12 mouse cellular contexts compared by ENCODE assay signal in genomic region chr12:86981180-86981579, GRCm38 (mm10). TPM values are rescaled to one million over a fixed set of nuclear protein-coding genes. Genes with fewer than 3 reads are reported as not detected.
A peak's percentile ranks its signal among the peaks of the same experiment; 100 is the strongest.
DNase-seq lines count a peak whose midpoint lies in the region; ATAC-seq and TF ChIP-seq lines count a peak whose summit lies in the region.
"Had no signal": no experiment of that assay in that cellular context is flagged by ENCODE, and none has a peak within 500 bp of the region (broad histone marks: within the 10 kb centered on the region; RNA-seq: fewer than 3 reads in every experiment).

No protein-coding gene starts in this region.

- no peaks in the 10 kb centered on the region for H3K9me3 ChIP-seq in heart, postnatal 0 days (replicated peaks; ENCODE audit: control insufficient read depth, low read length)
- no peaks in the 10 kb centered on the region for H3K9me3 ChIP-seq in midbrain, embryonic 10.5 days (replicated peaks)
- H3K9me3 ChIP-seq: neural tube, embryonic 15.5 days had no signal

- no peak overlapping the region for H3K27ac ChIP-seq in heart, postnatal 0 days (ENCODE audit: low read depth)
- H3K27ac ChIP-seq in midbrain, embryonic 10.5 days (replicated peaks) = no peak overlapping the region
- H3K27ac ChIP-seq: macrophage; neural tube, embryonic 15.5 days had no signal

- no peak overlapping the region for H3K4me2 ChIP-seq in heart, postnatal 0 days (ENCODE audit: low read depth, low read length)
- H3K4me2 ChIP-seq: neural tube, embryonic 15.5 days had no signal

- no peak for ATAC-seq in heart, postnatal 0 days (ENCODE audit: insufficient read depth, low read depth)
- ATAC-seq: intestine, embryonic 16.5 days had no signal

- DNase-seq in heart, postnatal 0 days (ENCODE audit: low spot score) = no peak
- no peak for DNase-seq in heart, adult 8-10 months (ENCODE audit: low spot score)
- DNase-seq in right cerebral cortex, postnatal 14 days = peak; percentile 57
- DNase-seq in right cerebral cortex, postnatal 36 days (ENCODE audit: low spot score in 2 of 2) = no peak
- DNase-seq in cerebellum, adult 9-11 months = peak; percentile 61
- no peak for DNase-seq in MN1 (ENCODE audit: low spot score)
- DNase-seq in frontal cortex, postnatal 36 days (ENCODE audit: low spot score in 2 of 2) = no peak
- DNase-seq in midbrain, embryonic 10.5 days (ENCODE audit: low spot score) = no peak
- DNase-seq: heart, adult 18-20 months had no signal

- WGBS in heart, postnatal 0 days = 34% methylated on average over 9 of the region's 9 CpGs
- 30% methylated on average over 9 of the region's 9 CpGs for WGBS in midbrain, embryonic 10.5 days

- H3K4me1 ChIP-seq in heart, postnatal 0 days (ENCODE audit: control insufficient read depth, insufficient read depth) = peaks cover 5% of the 10 kb centered on the region
- H3K4me1 ChIP-seq in midbrain, embryonic 10.5 days = peaks cover 12% of the 10 kb centered on the region

- H3K9ac ChIP-seq in heart, postnatal 0 days (replicated peaks; ENCODE audit: low read depth, low read length) = no peak overlapping the region
- H3K9ac ChIP-seq: neural tube, embryonic 15.5 days had no signal

- no peaks in the 10 kb centered on the region for H3K36me3 ChIP-seq in heart, postnatal 0 days (replicated peaks; ENCODE audit: control insufficient read depth, insufficient read depth, low read length)
- no peaks in the 10 kb centered on the region for H3K36me3 ChIP-seq in midbrain, embryonic 10.5 days
- H3K36me3 ChIP-seq: neural tube, embryonic 15.5 days had no signal

- TF ChIP-seq CTCF in heart, postnatal 0 days (IDR thresholded peaks at IDR 0.05; ENCODE audit: low read depth) = peak; percentile 36; the same call in 1 of the 2 replicates

- peaks cover 57% of the 10 kb centered on the region for H3K27me3 ChIP-seq in heart, postnatal 0 days (ENCODE audit: control insufficient read depth, insufficient read depth, low read length)
- H3K27me3 ChIP-seq in midbrain, embryonic 10.5 days (ENCODE audit: low read depth, poor library complexity, severe bottlenecking) = peaks cover 96% of the 10 kb centered on the region

- no peak for TF ChIP-seq EP300 in heart, postnatal 0 days (IDR thresholded peaks at IDR 0.05; ENCODE audit: low read depth)

- no peak overlapping the region for H3K4me3 ChIP-seq in heart, postnatal 0 days (ENCODE audit: low read depth, low read length)
- no peak overlapping the region for H3K4me3 ChIP-seq in midbrain, embryonic 10.5 days
- H3K4me3 ChIP-seq: neural tube, embryonic 15.5 days had no signal

RNA-seq across cellular contexts. Expression of gene Zdhhc22, which starts 9.1 kb away (rescaled TPM):
- not detected in 2 replicates for total RNA-seq in heart, postnatal 0 days (2014; rRNA removed; ENCODE audit: low replicate concordance)
- 0.05 TPM in 1 of 2 replicates, not detected in the other for polyA plus RNA-seq in heart, postnatal 0 days (2015; fragmentation: Nextera tagmentation; extraction: Ambion mirVana)
- not detected for total RNA-seq in heart, adult 8-10 months (2022)
- 0.15 and 0.24 TPM in 2 replicates for polyA plus RNA-seq in midbrain, embryonic 10.5 days (2016; fragmentation: Nextera tagmentation; extraction: Ambion mirVana)
- total RNA-seq: heart, adult 18-20 months had no signal
- polyA plus RNA-seq: macrophage had no signal

RNA-seq across cellular contexts. Expression of gene Cipc, which starts 34.3 kb away (rescaled TPM):
- total RNA-seq in heart, postnatal 0 days (2014; rRNA removed; ENCODE audit: low replicate concordance) = 26.2 and 41.6 TPM in 2 replicates
- 18.7 and 20.9 TPM in 2 replicates for polyA plus RNA-seq in heart, postnatal 0 days (2015; fragmentation: Nextera tagmentation; extraction: Ambion mirVana)
- 10 to 100 TPM; 42.4 to 53.8 (median 48.3) TPM for total RNA-seq in heart, adult 8-10 months (2022)
- 33.2 and 35.5 TPM in 2 replicates for polyA plus RNA-seq in midbrain, embryonic 10.5 days (2016; fragmentation: Nextera tagmentation; extraction: Ambion mirVana)

RNA-seq across cellular contexts. Expression of gene Tmem63c, which starts 40.0 kb away (rescaled TPM):
- total RNA-seq in heart, postnatal 0 days (2014; rRNA removed; ENCODE audit: low replicate concordance) = not detected in 2 replicates
- not detected in 2 replicates for polyA plus RNA-seq in heart, postnatal 0 days (2015; fragmentation: Nextera tagmentation; extraction: Ambion mirVana)
- total RNA-seq in heart, adult 8-10 months (2022) = under 1 TPM in 3 of 4 experiments, not detected in 1; 0.08 to 0.28 (median 0.17) TPM
- polyA plus RNA-seq in midbrain, embryonic 10.5 days (2016; fragmentation: Nextera tagmentation; extraction: Ambion mirVana) = 0.14 and 0.75 TPM in 2 replicates
- polyA plus RNA-seq: macrophage had no signal

Comparison
In these comparisons a context has a peak if more than half of its experiments do, and no peak if none do; other contexts are left out.
1. DNase-seq: peak in right cerebral cortex, postnatal 14 days (single experiment) and cerebellum, adult 9-11 months (single experiment); none in heart, postnatal 0 days (single experiment), heart, adult 8-10 months (single experiment), right cerebral cortex, postnatal 36 days (0 of 2), MN1 (single experiment), frontal cortex, postnatal 36 days (0 of 2) and midbrain, embryonic 10.5 days (single experiment).